Mouse (Mus musculus) heart, embryonic 10.5 days (tissue): ENCODE results near the gene Camta2. TPM values are rescaled to one million over a fixed set of nuclear protein-coding genes. Genes with fewer than 3 reads are reported as not detected.

ENCODE experiments used
- DNase-seq: peaks from one replicate; pipeline ENCODE4 v3.0.0-alpha.2; 2017; ENCODE audit warnings: low spot score
- H3K27ac ChIP-seq: fragments of 300-500 bp; sonication (generic); 2 replicates; pipeline ENCODE4 v1.5.1; 2016; ENCODE audit warnings: mild to moderate bottlenecking
- H3K27me3 ChIP-seq: fragments of 300-500 bp; sonication (generic); 2 replicates; pipeline ENCODE4 v1.6.1; 2016; ENCODE audit warnings: mild to moderate bottlenecking; ENCODE audit not compliant: poor library complexity, insufficient read depth, severe bottlenecking
- H3K36me3 ChIP-seq: fragments of 300-500 bp; sonication (generic); 2 replicates; pipeline ENCODE4 v1.6.1; 2016; ENCODE audit warnings: mild to moderate bottlenecking, moderate library complexity
- H3K4me1 ChIP-seq: fragments of 300-500 bp; sonication (generic); 2 replicates; pipeline ENCODE4 v1.6.1; 2016; ENCODE audit warnings: mild to moderate bottlenecking
- H3K4me3 ChIP-seq: fragments of 300-500 bp; sonication (generic); 2 replicates; pipeline ENCODE4 v1.5.1; 2016; ENCODE audit warnings: mild to moderate bottlenecking, moderate library complexity
- H3K9me3 ChIP-seq: fragments of 300-500 bp; sonication (generic); 2 replicates; pipeline ENCODE4 v1.6.1; 2016; ENCODE audit warnings: mild to moderate bottlenecking, moderate library complexity
- WGBS: fragments of 180-500 bp; shearing (Covaris S2); methylation state at CpG from one replicate; pipeline ENCODE4 v1.1.7; 2016; 5-methylcytosine and 5-hydroxymethylcytosine counted together
- microRNA-seq: library from miRNA; unstranded; fragments of <30 nt; microRNA quantifications from one replicate; pipeline ENCODE4, GENCODE M21; 2017
- polyA plus RNA-seq: library from polyadenylated mRNA; unstranded; fragments of >200 nt; fragmentation: Nextera tagmentation; extraction: Ambion mirVana; gene quantifications from 2 replicates; pipeline ENCODE4 v1.2.1, GENCODE M21; 2016

Gene Camta2
- polyA plus RNA-seq, 1 experiment from 2014 or later, result 12.0 TPM

DNA sequence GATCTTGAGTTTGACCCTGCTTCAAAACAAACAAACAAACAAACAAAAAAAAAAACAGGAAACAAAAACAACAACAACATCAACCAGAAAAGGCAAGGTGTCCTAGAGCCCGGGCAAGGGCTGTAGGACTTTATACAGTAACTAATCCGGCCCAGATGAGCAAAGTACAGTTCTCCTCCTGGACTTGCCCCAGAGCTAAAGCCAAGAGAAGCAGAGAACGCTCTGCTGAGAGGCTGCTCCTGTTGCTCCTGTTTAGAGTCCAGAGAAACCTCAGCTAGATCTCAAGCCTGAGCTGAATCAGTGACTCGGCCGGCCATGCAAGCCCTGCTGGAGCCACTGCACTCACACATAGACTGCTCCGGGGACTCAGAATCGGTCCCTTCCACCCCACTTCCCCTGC, 57.8 kb downstream of the Camta2 start:
- Histone ChIP-seq H3K27ac (no peak overlapping the region), H3K36me3 (no peaks in the 10 kb centered on the region), H3K27me3 (no peaks in the 10 kb centered on the region), H3K4me3 (no peak overlapping the region), H3K4me1 (0 out of 2 replicates have a peak, but pooled peaks cover 3% of the 10 kb centered on the region), H3K9me3 (no peaks in the 10 kb centered on the region)
- 57% methylated on average over 7 of the region's 7 CpGs for WGBS
- no peak for DNase-seq

DNA sequence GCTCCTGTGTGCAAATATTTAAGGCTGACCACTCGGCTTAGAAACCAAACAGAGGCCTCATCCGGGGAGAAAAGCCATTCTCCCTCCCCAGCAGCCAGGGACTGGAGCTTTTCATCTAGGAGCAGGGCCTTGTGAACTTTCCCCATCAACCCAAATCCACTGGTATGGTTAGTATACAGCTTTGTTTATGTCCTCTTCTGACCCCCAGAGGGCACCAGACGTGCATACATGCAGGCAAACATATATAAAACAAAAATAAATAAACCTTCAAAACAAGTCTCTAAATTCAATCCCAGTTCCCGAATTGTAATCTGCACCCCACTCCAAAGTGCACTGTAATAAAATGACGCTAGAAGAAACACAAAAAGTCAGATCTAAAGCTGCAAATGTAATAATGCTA, 58.3 kb downstream of the Camta2 start:
- no peak for DNase-seq
- H3K27me3 ChIP-seq, result no peaks in the 10 kb centered on the region
- H3K36me3 ChIP-seq, result no peaks in the 10 kb centered on the region
- 50% methylated on average over 5 of the region's 5 CpGs for WGBS
- H3K4me1 ChIP-seq, result 0 out of 2 replicates have a peak, but pooled peaks cover 3% of the 10 kb centered on the region
- no peak overlapping the region for H3K4me3 ChIP-seq
- no peak overlapping the region for H3K27ac ChIP-seq
- H3K9me3 ChIP-seq, result no peaks in the 10 kb centered on the region

DNA sequence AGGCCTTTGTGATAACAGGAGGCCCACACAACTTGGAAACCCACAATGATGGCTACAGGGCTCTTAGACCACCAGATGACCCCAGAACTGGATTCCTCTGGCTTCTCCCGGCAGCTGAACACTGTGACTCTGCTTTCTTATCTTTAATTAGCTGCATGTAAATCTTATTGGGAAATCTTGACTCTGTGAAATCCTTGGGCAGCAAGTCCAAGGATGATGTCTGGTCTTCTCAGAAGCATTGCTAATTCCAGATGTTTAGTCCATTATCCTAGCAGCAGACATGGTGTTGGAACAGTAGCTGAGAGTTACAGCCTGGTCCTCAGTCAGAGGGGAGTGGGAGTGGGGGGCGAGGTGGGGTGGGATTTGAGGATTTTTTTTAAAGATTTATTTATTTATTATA, 59.5 kb downstream of the Camta2 start:
- Histone ChIP-seq H3K4me1 (0 out of 2 replicates have a peak, but pooled peaks cover 5% of the 10 kb centered on the region), H3K27ac (no peak overlapping the region), H3K4me3 (no peak overlapping the region), H3K36me3 (no peaks in the 10 kb centered on the region), H3K27me3 (no peaks in the 10 kb centered on the region), H3K9me3 (no peaks in the 10 kb centered on the region)
- WGBS, result 72% methylated on average over 2 of the region's 2 CpGs
- no peak for DNase-seq

DNA sequence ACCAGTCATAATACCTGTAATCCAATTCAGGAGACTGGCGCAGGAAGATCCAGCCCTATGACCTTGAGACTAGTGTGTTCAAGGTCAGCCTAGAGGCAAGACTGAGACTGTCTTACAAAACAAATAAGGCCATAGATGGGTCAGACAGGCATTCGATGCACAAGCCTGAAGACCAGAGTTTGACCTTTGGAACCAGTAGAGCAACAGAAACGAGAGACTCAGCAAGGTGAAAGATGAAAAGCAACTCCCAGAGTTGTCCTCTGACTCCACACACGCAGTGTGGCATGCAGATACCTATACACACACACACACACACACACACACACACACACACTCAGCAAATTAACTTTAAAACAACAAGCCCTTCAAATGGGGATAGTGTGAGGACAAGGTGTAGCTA, 61.0 kb downstream of the Camta2 start:
- Histone ChIP-seq H3K27ac (no peak overlapping the region), H3K4me3 (no peak overlapping the region), H3K9me3 (no peaks in the 10 kb centered on the region), H3K27me3 (no peaks in the 10 kb centered on the region), H3K4me1 (0 out of 2 replicates have a peak, but pooled peaks cover 8% of the 10 kb centered on the region), H3K36me3 (no peaks in the 10 kb centered on the region)
- 75% methylated on average over 4 of the region's 4 CpGs for WGBS
- no peak for DNase-seq

DNA sequence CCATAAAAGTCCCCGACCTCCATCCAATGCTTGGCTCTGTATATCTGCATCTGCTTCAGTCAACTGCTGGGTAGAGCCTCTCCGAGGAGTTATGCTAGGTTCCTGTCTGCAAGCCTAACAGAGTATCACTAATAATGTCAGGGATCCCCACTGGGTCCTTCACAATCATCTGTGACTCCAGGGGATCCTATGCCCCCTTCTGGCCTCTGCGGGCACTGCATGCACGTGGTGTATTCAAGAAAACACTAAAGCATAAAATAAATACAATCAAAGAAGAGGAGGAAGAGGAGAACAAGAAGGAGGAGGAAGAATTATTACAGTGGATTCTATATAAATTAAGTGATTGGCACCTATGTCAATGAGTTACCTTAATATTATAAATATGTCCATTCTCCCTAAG, 62.4 kb downstream of the Camta2 start:
- 47% methylated on average over 4 of the region's 4 CpGs for WGBS
- H3K4me1 ChIP-seq, result 0 out of 2 replicates have a peak, but pooled peaks cover 9% of the 10 kb centered on the region
- no peak overlapping the region for H3K4me3 ChIP-seq
- no peak overlapping the region for H3K27ac ChIP-seq
- H3K9me3 ChIP-seq, result no peaks in the 10 kb centered on the region
- H3K36me3 ChIP-seq, result no peaks in the 10 kb centered on the region
- H3K27me3 ChIP-seq, result no peaks in the 10 kb centered on the region
- DNase-seq, result no peak

DNA sequence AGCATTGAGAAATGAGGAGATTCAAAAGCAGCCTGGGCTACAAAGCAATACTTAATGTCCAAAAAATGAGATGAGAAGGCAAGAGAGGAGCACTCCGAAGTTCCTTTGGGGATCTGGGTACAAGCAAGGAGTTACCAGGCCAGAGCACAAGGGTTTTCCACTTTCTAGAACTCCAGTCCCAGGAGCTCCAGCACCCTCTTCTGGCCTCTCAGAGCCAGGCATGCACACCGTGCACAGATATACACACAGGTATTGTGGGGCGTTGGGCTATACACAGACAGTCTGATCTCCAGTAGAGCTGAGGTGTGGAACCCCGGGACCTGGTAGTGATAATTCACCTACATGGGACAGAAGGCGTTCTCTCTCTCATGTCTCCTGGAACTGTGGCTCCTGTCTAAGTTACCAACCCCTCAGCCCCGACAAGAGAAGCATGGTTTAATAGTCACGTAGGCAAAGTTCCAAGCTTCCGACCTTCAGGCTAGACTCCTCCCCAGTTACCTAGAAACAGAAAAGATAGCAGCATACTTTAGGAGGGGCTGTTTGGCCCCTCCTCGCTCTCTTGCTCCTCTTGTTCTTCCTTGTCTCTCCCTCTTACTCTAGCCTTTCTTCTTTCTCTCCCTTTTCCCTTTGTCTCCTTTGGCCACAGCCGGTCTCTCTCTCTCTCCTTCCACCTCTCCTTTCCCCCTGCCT, 64.7 kb downstream of the Camta2 start:
- Histone ChIP-seq H3K9me3 (no peaks in the 10 kb centered on the region), H3K27me3 (no peaks in the 10 kb centered on the region), H3K27ac (no peak overlapping the region), H3K4me1 (0 out of 2 replicates have a peak, but pooled peaks cover 9% of the 10 kb centered on the region), H3K4me3 (no peak overlapping the region), H3K36me3 (no peaks in the 10 kb centered on the region)
- DNase-seq, result peak; percentile 74
- 76% methylated on average over 10 of the region's 10 CpGs for WGBS

DNA sequence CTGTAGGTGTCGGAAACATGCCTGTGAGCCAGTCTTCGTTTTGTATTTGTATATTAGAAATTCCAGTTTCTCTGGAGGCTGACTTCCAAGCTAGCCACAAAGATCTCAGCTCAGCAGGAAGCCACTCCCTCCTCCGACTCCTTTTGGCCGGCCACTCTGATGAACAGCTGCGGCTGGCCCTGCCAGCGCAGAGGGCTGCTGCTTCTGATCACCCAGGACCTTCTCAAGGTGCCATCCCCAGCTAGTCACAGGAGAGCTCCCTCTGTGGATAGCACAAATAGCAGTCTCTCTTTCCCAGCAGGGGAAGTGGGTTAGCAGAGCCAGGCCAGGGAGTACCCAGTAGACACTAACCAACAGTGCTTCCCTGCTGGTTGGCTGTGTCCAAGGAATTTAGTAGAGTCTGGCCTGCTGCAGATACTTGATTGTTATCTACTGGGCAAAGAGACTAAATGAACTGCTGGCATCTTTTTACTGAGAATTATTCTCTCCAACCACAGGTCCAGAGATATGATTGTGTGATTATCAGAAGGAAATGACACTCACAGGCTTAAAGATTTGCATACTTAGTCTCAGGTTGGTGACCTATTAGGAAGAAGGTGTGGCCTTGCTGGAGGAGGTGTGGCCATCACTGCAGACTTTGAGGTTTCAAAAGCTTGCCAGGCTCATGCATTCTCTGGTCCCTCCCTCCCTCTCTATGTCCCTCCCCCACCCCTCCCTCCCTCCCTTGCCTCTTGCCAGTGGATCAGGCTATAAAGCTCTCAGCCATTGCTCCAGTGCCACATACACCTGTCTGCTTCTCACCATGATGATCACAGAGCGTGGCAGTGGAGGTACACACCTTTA, 65.7 kb downstream of the Camta2 start:
- Histone ChIP-seq H3K4me3 (no peak overlapping the region), H3K27me3 (peaks cover 6% of the 10 kb centered on the region), H3K9me3 (no peaks in the 10 kb centered on the region), H3K27ac (no peak overlapping the region), H3K36me3 (no peaks in the 10 kb centered on the region), H3K4me1 (0 out of 2 replicates have a peak, but pooled peaks cover 9% of the 10 kb centered on the region)
- 33% methylated on average over 7 of the region's 7 CpGs for WGBS
- DNase-seq, result peak; percentile 63

Small RNA genes lying within 50 kb of the gene (microRNA-seq; reads per million reads assigned to microRNA genes)
- not detected for gene Mir6925

Other genes with a start within 250 kb of the Camta2 start
- gene Med11, start 236.2 kb downstream of the Camta2 start, polyA plus RNA-seq, result 31.0 and 37.5 TPM in 2 replicates
- 0.73 and 1.2 TPM in 2 replicates for gene Zmynd15, start 228.7 kb downstream of the Camta2 start, polyA plus RNA-seq
- 3.7 and 6.0 TPM in 2 replicates for gene Cxcl16, start 228.1 kb downstream of the Camta2 start, polyA plus RNA-seq
- gene Tm4sf5, start 182.9 kb downstream of the Camta2 start, polyA plus RNA-seq, result 6.2 and 7.4 TPM in 2 replicates
- not detected in 2 replicates for gene Vmo1, start 173.5 kb downstream of the Camta2 start, polyA plus RNA-seq
- 0.25 and 4.3 TPM in 2 replicates for gene Gltpd2, start 168.9 kb downstream of the Camta2 start, polyA plus RNA-seq
- gene Psmb6, start 162.7 kb downstream of the Camta2 start, polyA plus RNA-seq, result 825 and 969 TPM in 2 replicates
- gene Gm40193, start 155.2 kb downstream of the Camta2 start, polyA plus RNA-seq, result not detected in 2 replicates
- 9.4 TPM in 2 replicates for gene Pld2, start 148.0 kb downstream of the Camta2 start, polyA plus RNA-seq
- gene Mink1, start 125.2 kb downstream of the Camta2 start, polyA plus RNA-seq, result 12.6 and 14.9 TPM in 2 replicates
- gene 4930544D05Rik, start 72.3 kb downstream of the Camta2 start, polyA plus RNA-seq, result not detected in 2 replicates
- gene Chrne, start 68.9 kb downstream of the Camta2 start, polyA plus RNA-seq, result not detected in 2 replicates
- 1.6 and 1.9 TPM in 2 replicates for gene Gp1ba, start 49.0 kb downstream of the Camta2 start, polyA plus RNA-seq
- 68.3 and 74.4 TPM in 2 replicates for gene Rnf167, start 40.9 kb downstream of the Camta2 start, polyA plus RNA-seq
- 207 and 246 TPM in 2 replicates for gene Slc25a11, start 40.6 kb downstream of the Camta2 start, polyA plus RNA-seq
- gene Pfn1, start 33.5 kb downstream of the Camta2 start, polyA plus RNA-seq, result 2,022 and 2,208 TPM in 2 replicates
- gene Eno3, start 30.9 kb downstream of the Camta2 start, polyA plus RNA-seq, result 188 and 256 TPM in 2 replicates
- 204 and 209 TPM in 2 replicates for gene Spag7, start 18.7 kb downstream of the Camta2 start, polyA plus RNA-seq
- 1.6 and 2.4 TPM in 2 replicates for gene Inca1, start 12.1 kb upstream of the Camta2 start, polyA plus RNA-seq
- 2.1 and 2.6 TPM in 2 replicates for gene Kif1c, start 12.4 kb upstream of the Camta2 start, polyA plus RNA-seq
- 7.6 and 8.9 TPM in 2 replicates for gene Zfp3, start 76.1 kb upstream of the Camta2 start, polyA plus RNA-seq
- not detected in 2 replicates for gene Scimp, start 124.5 kb upstream of the Camta2 start, polyA plus RNA-seq
- 29.4 and 29.7 TPM in 2 replicates for gene Rabep1, start 156.7 kb upstream of the Camta2 start, polyA plus RNA-seq